Mouse (Mus musculus) fibroblast of lung, adult 2 months (primary cell): ENCODE results near the gene Ubr3.

Experiments
- DNase-seq: peaks from one replicate; pipeline ENCODE4 v3.0.0-alpha.2; 2011; ENCODE audit warnings: low read depth

Gene Ubr3

GRCm38 (mm10) chr2:70034895-70035294, 137.8 kb downstream of the Ubr3 start:
- DNase-seq, result no peak

- no peak for DNase-seq
Measured at GRCm38 (mm10) chr2:70035358-70035757, 138.3 kb downstream of the Ubr3 start.

- no peak for DNase-seq
Measured at GRCm38 (mm10) chr2:70037221-70037620, 140.2 kb downstream of the Ubr3 start.

- DNase-seq, result no peak
Measured at GRCm38 (mm10) chr2:70038752-70039151, 141.7 kb downstream of the Ubr3 start, which contains the start of gene Myo3b. Myo3b (plus strand) TSS chr2:70039126.

GRCm38 (mm10) chr2:70044466-70044865, 147.4 kb downstream of the Ubr3 start:
- no peak for DNase-seq

GRCm38 (mm10) chr2:70047868-70048267, 150.8 kb downstream of the Ubr3 start:
- DNase-seq, result no peak

GRCm38 (mm10) chr2:70053803-70054202, 156.8 kb downstream of the Ubr3 start:
- no peak for DNase-seq

GRCm38 (mm10) chr2:70058201-70058600, 161.2 kb downstream of the Ubr3 start:
- DNase-seq, result no peak

- no peak for DNase-seq
Measured at GRCm38 (mm10) chr2:70060359-70061345, 163.6 kb downstream of the Ubr3 start.

GRCm38 (mm10) chr2:70065116-70065515, 168.1 kb downstream of the Ubr3 start:
- DNase-seq, result no peak

- no peak for DNase-seq
Measured at GRCm38 (mm10) chr2:70065729-70066300, 168.8 kb downstream of the Ubr3 start.

GRCm38 (mm10) chr2:70066338-70067022, 169.4 kb downstream of the Ubr3 start:
- DNase-seq, result no peak

- no peak for DNase-seq
Measured at GRCm38 (mm10) chr2:70069861-70070260, 172.8 kb downstream of the Ubr3 start.
